Mouse (Mus musculus) activated CD4-positive, CD25-positive, alpha-beta regulatory T cell, adult 4 months (primary cell): ENCODE measurements around the gene Thyn1. TPM values are rescaled to one million over a fixed set of nuclear protein-coding genes. Genes with fewer than 3 reads are reported as not detected.
A peak's percentile ranks its signal among the peaks of the same experiment; 100 is the strongest.

Experiments
- ATAC-seq: one replicate; pipeline ENCODE4 v1.8.0; 2017
- polyA plus RNA-seq, 2 experiments: library from polyadenylated mRNA; unstranded; fragments of 100-300 nt; shearing (Covaris generic); gene quantifications; one replicate each; pipeline ENCODE4 v1.2.1; 2017

Thyn1 gene
- polyA plus RNA-seq, 2 experiments from 2014 or later: 77.0 to 85.1 TPM

DNA sequence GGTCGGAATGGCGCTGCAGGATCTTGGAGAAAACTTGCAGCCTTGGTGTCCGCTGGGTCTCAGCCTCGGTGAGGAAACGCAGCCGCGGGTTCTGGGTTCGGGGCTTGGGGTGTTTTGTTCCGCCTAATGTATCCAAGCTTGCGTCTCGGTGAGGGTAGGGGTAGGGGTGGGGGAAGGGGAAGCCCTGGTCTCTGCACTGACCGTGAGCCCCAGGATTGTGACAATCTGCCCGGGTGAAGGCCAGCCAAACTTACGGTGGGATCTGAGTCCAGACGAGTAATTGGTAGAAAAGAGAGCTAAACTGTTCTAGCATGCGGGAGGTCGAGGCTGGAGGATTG, 31.2 kb downstream of the Thyn1 start:
- ATAC-seq: no peak

GRCm38 (mm10) chr9:27043892-27044291, 44.4 kb downstream of the Thyn1 start:
- ATAC-seq: peak; percentile 73

DNA sequence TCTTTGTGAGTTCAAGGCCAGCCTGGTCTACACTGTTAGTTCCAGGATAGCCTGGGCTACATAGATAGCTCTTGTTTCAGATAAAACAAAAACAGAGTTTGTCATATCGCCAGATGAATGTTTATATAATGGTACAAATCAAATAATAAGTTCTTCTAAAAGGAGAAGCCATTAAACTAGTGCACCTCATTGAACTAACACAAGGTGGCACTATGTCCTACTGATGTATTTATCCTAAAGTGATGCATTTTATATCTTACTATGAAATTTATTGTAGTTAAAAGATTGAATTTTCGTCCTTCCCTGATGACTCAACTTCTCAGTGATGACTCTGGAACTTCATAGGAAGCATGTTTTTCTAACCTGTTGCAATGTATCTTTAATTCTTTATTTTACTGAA, 50.0 kb downstream of the Thyn1 start:
- ATAC-seq: no peak

Other genes with a start within 250 kb of the Thyn1 start
- gene Glb1l2, start 193.2 kb upstream of the Thyn1 start, polyA plus RNA-seq: not detected
- not detected for gene Glb1l3, start 138.8 kb upstream of the Thyn1 start, polyA plus RNA-seq
- gene Gm1110, start 76.6 kb upstream of the Thyn1 start, polyA plus RNA-seq: under 1 TPM; 0.45 to 0.49 TPM
- gene Acad8, start 144 bp upstream of the Thyn1 start, polyA plus RNA-seq: 10 to 100 TPM; 22.7 to 22.8 TPM
- gene Vps26b, start 30.4 kb downstream of the Thyn1 start, polyA plus RNA-seq: 10 to 100 TPM in 1 of 2 experiments, 1 to 10 TPM in 1; 10.0 to 14.0 TPM
- gene Ncapd3, start 30.5 kb downstream of the Thyn1 start, polyA plus RNA-seq: 10 to 100 TPM; 23.4 to 27.0 TPM
- gene Jam3, start 155.7 kb downstream of the Thyn1 start, polyA plus RNA-seq: under 1 TPM in 1 of 2 experiments, not detected in 1; 0.56 TPM